In the genomic region with DNA sequence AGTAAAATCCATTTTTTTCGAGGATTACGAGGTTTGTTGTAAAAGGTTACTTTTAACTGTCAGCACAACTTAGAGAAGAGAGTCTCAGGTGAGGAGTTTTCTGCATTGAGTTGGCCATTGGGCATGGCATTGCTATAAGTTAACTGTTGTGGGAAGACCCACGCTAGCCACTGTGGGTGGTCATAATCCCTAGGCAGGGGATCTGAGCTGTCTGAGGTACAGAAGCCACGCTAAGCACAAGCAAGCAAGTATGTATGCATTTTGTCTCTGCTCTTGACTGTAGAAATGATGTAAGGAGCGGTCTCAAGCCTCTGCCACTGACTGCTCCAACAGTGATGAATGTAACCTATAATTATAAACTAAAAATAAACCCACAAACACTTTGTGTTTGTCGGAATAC, we compare ENCODE assay signal across 33 mouse cellular contexts. TPM values are rescaled to one million over a fixed set of nuclear protein-coding genes. Genes with fewer than 3 reads are reported as not detected.
DNase-seq lines count a peak whose midpoint lies in the region; ATAC-seq and TF ChIP-seq lines count a peak whose summit lies in the region.
"Had no signal": no experiment of that assay in that cellular context is flagged by ENCODE, and none has a peak within 500 bp of the region (broad histone marks: within the 10 kb centered on the region; RNA-seq: fewer than 3 reads in every experiment).

No protein-coding gene starts in this region.

- H3K36me3 ChIP-seq in hindbrain, postnatal 0 days (ENCODE audit: insufficient read depth, low read length) = no peaks in the 10 kb centered on the region
- H3K36me3 ChIP-seq in hindbrain, embryonic 10.5 days = no peaks in the 10 kb centered on the region
- no peaks in the 10 kb centered on the region for H3K36me3 ChIP-seq in midbrain, embryonic 15.5 days (replicated peaks)
- H3K36me3 ChIP-seq in midbrain, embryonic 16.5 days (ENCODE audit: control insufficient read depth, insufficient read depth, low read length) = no peaks in the 10 kb centered on the region
- H3K36me3 ChIP-seq: embryonic facial prominence, embryonic 13.5 days; intestine, embryonic 15.5 days; limb, embryonic 10.5 days; limb, embryonic 15.5 days; liver, embryonic 13.5 days; neural tube, embryonic 12.5 days had no signal

- peak; percentile 24; the same call in 1 of the 2 replicates for ATAC-seq in hindbrain, postnatal 0 days
- ATAC-seq in midbrain, embryonic 15.5 days (replicated peaks) = 0 out of 2 replicates have a peak, but pooled peaks have one; percentile 45
- peak; percentile 62; the same call in 1 of the 2 replicates for ATAC-seq in midbrain, embryonic 16.5 days
- ATAC-seq in activated CD4-positive, CD25-positive, alpha-beta regulatory T cell, adult 4 months = no peak
- ATAC-seq: intestine, embryonic 15.5 days had no signal

- H3K27me3 ChIP-seq in hindbrain, postnatal 0 days (ENCODE audit: insufficient read depth, low read length) = no peaks in the 10 kb centered on the region
- H3K27me3 ChIP-seq in hindbrain, embryonic 10.5 days (ENCODE audit: insufficient read depth, poor library complexity, severe bottlenecking) = no peaks in the 10 kb centered on the region
- H3K27me3 ChIP-seq in midbrain, embryonic 15.5 days (replicated peaks) = no peaks in the 10 kb centered on the region
- H3K27me3 ChIP-seq in midbrain, embryonic 16.5 days (ENCODE audit: control insufficient read depth, insufficient read depth, low read depth, low read length) = no peaks in the 10 kb centered on the region
- H3K27me3 ChIP-seq: embryonic facial prominence, embryonic 13.5 days; intestine, embryonic 15.5 days; limb, embryonic 15.5 days; neural tube, embryonic 12.5 days had no signal

- H3K4me3 ChIP-seq in hindbrain, postnatal 0 days (ENCODE audit: low read length) = no peak overlapping the region
- no peak overlapping the region for H3K4me3 ChIP-seq in hindbrain, embryonic 10.5 days
- H3K4me3 ChIP-seq in midbrain, embryonic 15.5 days = no peak overlapping the region
- H3K4me3 ChIP-seq in midbrain, embryonic 16.5 days (ENCODE audit: low read depth, low read length) = no peak overlapping the region
- H3K4me3 ChIP-seq: embryonic facial prominence, embryonic 13.5 days; erythroblast, embryonic 14.5 days; intestine, embryonic 15.5 days; limb, embryonic 10.5 days; limb, embryonic 15.5 days; liver, embryonic 13.5 days; neural tube, embryonic 12.5 days had no signal

- intact Hi-C loops in heart, postnatal 36 days (cut with DNase I) = loop anchor here (10.0 kb wide), 1 partner anchor 1051 kb away; no protein-coding TSS in a partner anchor

- TF ChIP-seq CTCF in hindbrain, postnatal 0 days (IDR thresholded peaks at IDR 0.05; ENCODE audit: low read depth) = no peak

- WGBS in hindbrain, postnatal 0 days = 80% methylated on average over 6 of the region's 6 CpGs
- 82% methylated on average over 6 of the region's 6 CpGs for WGBS in hindbrain, embryonic 10.5 days
- 84% methylated on average over 6 of the region's 6 CpGs for WGBS in midbrain, embryonic 15.5 days
- 80% methylated on average over 6 of the region's 6 CpGs for WGBS in midbrain, embryonic 16.5 days

- peak; percentile 65 for DNase-seq in heart, adult 11 months
- no peak for DNase-seq in heart, postnatal 36 days
- DNase-seq in hindbrain, postnatal 0 days (ENCODE audit: low spot score) = no peak
- DNase-seq in hindbrain, embryonic 10.5 days (ENCODE audit: low spot score) = no peak
- DNase-seq: adrenal gland, adult 2 months; adrenal gland, postnatal 36 days; cerebellum, adult 18-20 months; gastrocnemius, postnatal 14 days; kidney, adult 8-10 months; kidney, postnatal 4 days; layer of hippocampus, adult 9-11 months; liver, embryonic 13.5 days; lung, adult 2 months; lung, postnatal 10 days; right cerebral cortex, postnatal 4 days; thymus, adult 18-20 months; thymus, postnatal 25 days had no signal

- H3K4me2 ChIP-seq in hindbrain, postnatal 0 days (ENCODE audit: low read depth, low read length) = no peak overlapping the region
- no peak overlapping the region for H3K4me2 ChIP-seq in midbrain, embryonic 15.5 days
- H3K4me2 ChIP-seq in midbrain, embryonic 16.5 days (ENCODE audit: low read length) = no peak overlapping the region
- H3K4me2 ChIP-seq: embryonic facial prominence, embryonic 13.5 days; heart, embryonic 11.5 days; intestine, embryonic 15.5 days; limb, embryonic 15.5 days; liver, embryonic 13.5 days; neural tube, embryonic 12.5 days had no signal

- no peak overlapping the region for H3K27ac ChIP-seq in hindbrain, postnatal 0 days
- no peak overlapping the region for H3K27ac ChIP-seq in hindbrain, embryonic 10.5 days
- H3K27ac ChIP-seq in midbrain, embryonic 15.5 days = no peak overlapping the region
- H3K27ac ChIP-seq in midbrain, embryonic 16.5 days (ENCODE audit: low read length) = no peak overlapping the region
- H3K27ac ChIP-seq: embryonic facial prominence, embryonic 13.5 days; intestine, embryonic 15.5 days; kidney, postnatal 0 days; limb, embryonic 10.5 days; limb, embryonic 15.5 days; liver, embryonic 13.5 days; macrophage; neural tube, embryonic 12.5 days; stomach, postnatal 0 days had no signal

- H3K9ac ChIP-seq in hindbrain, postnatal 0 days (replicated peaks; ENCODE audit: low read length) = no peak overlapping the region
- no peak overlapping the region for H3K9ac ChIP-seq in midbrain, embryonic 15.5 days
- no peak overlapping the region for H3K9ac ChIP-seq in midbrain, embryonic 16.5 days (ENCODE audit: low read depth, low read length)
- H3K9ac ChIP-seq: embryonic facial prominence, embryonic 13.5 days; intestine, embryonic 15.5 days; limb, embryonic 15.5 days; liver, embryonic 13.5 days; neural tube, embryonic 12.5 days had no signal

- no peaks in the 10 kb centered on the region for H3K9me3 ChIP-seq in hindbrain, postnatal 0 days (ENCODE audit: low read length)
- H3K9me3 ChIP-seq in hindbrain, embryonic 10.5 days = no peaks in the 10 kb centered on the region
- H3K9me3 ChIP-seq in midbrain, embryonic 15.5 days = no peaks in the 10 kb centered on the region
- H3K9me3 ChIP-seq in midbrain, embryonic 16.5 days (replicated peaks; ENCODE audit: control insufficient read depth, low read length, poor library complexity, severe bottlenecking) = no peaks in the 10 kb centered on the region
- H3K9me3 ChIP-seq: embryonic facial prominence, embryonic 13.5 days; intestine, embryonic 15.5 days; limb, embryonic 10.5 days; limb, embryonic 15.5 days; liver, embryonic 13.5 days; neural tube, embryonic 12.5 days had no signal

- no peaks in the 10 kb centered on the region for H3K4me1 ChIP-seq in hindbrain, postnatal 0 days (ENCODE audit: insufficient read depth, low read length)
- H3K4me1 ChIP-seq in hindbrain, embryonic 10.5 days (replicated peaks) = no peaks in the 10 kb centered on the region
- no peaks in the 10 kb centered on the region for H3K4me1 ChIP-seq in midbrain, embryonic 15.5 days
- H3K4me1 ChIP-seq in midbrain, embryonic 16.5 days (ENCODE audit: control insufficient read depth, insufficient read depth, low read length) = no peaks in the 10 kb centered on the region
- H3K4me1 ChIP-seq: embryonic facial prominence, embryonic 13.5 days; intestine, embryonic 15.5 days; limb, embryonic 10.5 days; limb, embryonic 15.5 days; neural tube, embryonic 12.5 days had no signal

RNA-seq across cellular contexts. Expression of gene Card6, which starts 2.4 kb away (rescaled TPM):
- total RNA-seq in heart, postnatal 36 days (2021) = 1 to 10 TPM; 7.3 to 7.4 TPM
- 0.16 and 0.29 TPM in 2 replicates for total RNA-seq in hindbrain, postnatal 0 days (2014; rRNA removed)
- polyA plus RNA-seq in hindbrain, postnatal 0 days (2015; fragmentation: Nextera tagmentation; extraction: Ambion mirVana) = 0.23 and 0.54 TPM in 2 replicates
- 0.63 and 0.89 TPM in 2 replicates for polyA plus RNA-seq in hindbrain, embryonic 10.5 days (2016; fragmentation: Nextera tagmentation; extraction: Ambion mirVana)
- polyA plus RNA-seq in midbrain, embryonic 15.5 days (2015; fragmentation: Nextera tagmentation; extraction: Ambion mirVana) = 0.32 and 0.39 TPM in 2 replicates
- 0.50 and 0.65 TPM in 2 replicates for polyA plus RNA-seq in midbrain, embryonic 16.5 days (2015; fragmentation: Nextera tagmentation; extraction: Ambion mirVana)
- 10 to 100 TPM; 31.6 to 35.4 TPM for polyA plus RNA-seq in activated CD4-positive, CD25-positive, alpha-beta regulatory T cell, adult 4 months (2017; shearing (Covaris generic))

RNA-seq across cellular contexts. Expression of gene Rpl37, which starts 10.6 kb away (rescaled TPM):
- total RNA-seq in heart, postnatal 36 days (2021) = 100 to 1,000 TPM; 191 to 205 TPM
- 147 and 148 TPM in 2 replicates for total RNA-seq in hindbrain, postnatal 0 days (2014; rRNA removed)
- polyA plus RNA-seq in hindbrain, postnatal 0 days (2015; fragmentation: Nextera tagmentation; extraction: Ambion mirVana) = 414 and 415 TPM in 2 replicates
- 417 and 434 TPM in 2 replicates for polyA plus RNA-seq in hindbrain, embryonic 10.5 days (2016; fragmentation: Nextera tagmentation; extraction: Ambion mirVana)
- polyA plus RNA-seq in midbrain, embryonic 15.5 days (2015; fragmentation: Nextera tagmentation; extraction: Ambion mirVana) = 261 and 286 TPM in 2 replicates
- polyA plus RNA-seq in midbrain, embryonic 16.5 days (2015; fragmentation: Nextera tagmentation; extraction: Ambion mirVana) = 257 and 300 TPM in 2 replicates
- 1,000 to 10,000 TPM; 2,142 to 2,785 TPM for polyA plus RNA-seq in activated CD4-positive, CD25-positive, alpha-beta regulatory T cell, adult 4 months (2017; shearing (Covaris generic))

RNA-seq across cellular contexts. Expression of gene Prkaa1, which starts 37.8 kb away (rescaled TPM):
- total RNA-seq in heart, postnatal 36 days (2021) = 10 to 100 TPM; 12.9 to 16.2 TPM
- total RNA-seq in hindbrain, postnatal 0 days (2014; rRNA removed) = 12.0 and 14.3 TPM in 2 replicates
- polyA plus RNA-seq in hindbrain, postnatal 0 days (2015; fragmentation: Nextera tagmentation; extraction: Ambion mirVana) = 9.4 and 9.8 TPM in 2 replicates
- 14.2 and 15.2 TPM in 2 replicates for polyA plus RNA-seq in hindbrain, embryonic 10.5 days (2016; fragmentation: Nextera tagmentation; extraction: Ambion mirVana)
- 13.3 and 14.8 TPM in 2 replicates for polyA plus RNA-seq in midbrain, embryonic 15.5 days (2015; fragmentation: Nextera tagmentation; extraction: Ambion mirVana)
- polyA plus RNA-seq in midbrain, embryonic 16.5 days (2015; fragmentation: Nextera tagmentation; extraction: Ambion mirVana) = 12.9 and 15.0 TPM in 2 replicates
- polyA plus RNA-seq in activated CD4-positive, CD25-positive, alpha-beta regulatory T cell, adult 4 months (2017; shearing (Covaris generic)) = 10 to 100 TPM; 22.4 to 23.6 TPM

RNA-seq across cellular contexts. Expression of gene C7, which starts 42.4 kb away (rescaled TPM):
- 1 to 10 TPM; 1.6 to 5.7 TPM for total RNA-seq in heart, postnatal 36 days (2021)
- 0.10 TPM in 1 of 2 replicates, not detected in the other for total RNA-seq in hindbrain, postnatal 0 days (2014; rRNA removed)
- polyA plus RNA-seq in hindbrain, postnatal 0 days (2015; fragmentation: Nextera tagmentation; extraction: Ambion mirVana) = 0.05 TPM in 1 of 2 replicates, not detected in the other
- 0.07 TPM in 1 of 2 replicates, not detected in the other for polyA plus RNA-seq in hindbrain, embryonic 10.5 days (2016; fragmentation: Nextera tagmentation; extraction: Ambion mirVana)
- polyA plus RNA-seq in midbrain, embryonic 15.5 days (2015; fragmentation: Nextera tagmentation; extraction: Ambion mirVana) = 0.06 and 0.12 TPM in 2 replicates
- 0.18 TPM in 1 of 2 replicates, not detected in the other for polyA plus RNA-seq in midbrain, embryonic 16.5 days (2015; fragmentation: Nextera tagmentation; extraction: Ambion mirVana)
- polyA plus RNA-seq in activated CD4-positive, CD25-positive, alpha-beta regulatory T cell, adult 4 months (2017; shearing (Covaris generic)) = not detected
- total RNA-seq: common myeloid progenitor, adult 5-6 weeks; granulocyte monocyte progenitor cell, adult 5-6 weeks; megakaryocyte-erythroid progenitor cell, adult 5-6 weeks had no signal
- polyA plus RNA-seq: embryonic facial prominence, embryonic 13.5 days; erythroblast, embryonic 14.5 days; liver, embryonic 13.5 days; macrophage had no signal

Comparison
In these comparisons a context has a peak if more than half of its experiments do, and no peak if none do; other contexts are left out.
1. RNA of gene Card6, which starts 2.4 kb away (polyA plus RNA-seq): 31.6 to 35.4 TPM in activated CD4-positive, CD25-positive, alpha-beta regulatory T cell, adult 4 months; 0.63 to 0.89 TPM in hindbrain, embryonic 10.5 days, 0.50 to 0.65 TPM in midbrain, embryonic 16.5 days, 0.32 to 0.39 TPM in midbrain, embryonic 15.5 days and 0.23 to 0.54 TPM in hindbrain, postnatal 0 days; every median in the first group is over 10 times any median in the second.